Mouse (Mus musculus): Measurements from ENCODE around the gene Rmnd5b. TPM values are rescaled to one million over a fixed set of nuclear protein-coding genes. Genes with fewer than 3 reads are reported as not detected.
A peak's percentile ranks its signal among the peaks of the same experiment; 100 is the strongest.
"Not testable (repeated sequence)": the region's sequence is repeated elsewhere in the genome, so short reads cannot be mapped to it uniquely, and the experiment has no call there.

Rmnd5b gene
- polyA plus RNA-seq (2017; shearing (Covaris generic)) = 10 to 100 TPM; 35.7 to 40.3 (median 38.6) TPM

GRCm38 (mm10) chr11:51635525-51636322 lies at the start of gene Rmnd5b:
TSS of gene Rmnd5b (minus strand) at chr11:51635896.
- ATAC-seq = peak; percentile 81

GRCm38 (mm10) chr11:51681976-51682374 lies 46.3 kb upstream of the Rmnd5b start:
- ATAC-seq = no peak

- peak; percentile 86 for ATAC-seq
Observed at GRCm38 (mm10) chr11:51681324-51681975, 45.8 kb upstream of the Rmnd5b start.

- no peak for ATAC-seq
Observed at GRCm38 (mm10) chr11:51679466-51679865, 43.8 kb upstream of the Rmnd5b start.

- ATAC-seq = no peak
Observed at GRCm38 (mm10) chr11:51677737-51678418, 42.2 kb upstream of the Rmnd5b start.

GRCm38 (mm10) chr11:51675386-51675785 lies 39.7 kb upstream of the Rmnd5b start:
- no peak for ATAC-seq

GRCm38 (mm10) chr11:51673291-51673690 lies 37.6 kb upstream of the Rmnd5b start:
- ATAC-seq = no peak

GRCm38 (mm10) chr11:51671376-51671775 lies 35.7 kb upstream of the Rmnd5b start:
- ATAC-seq = no peak

GRCm38 (mm10) chr11:51670846-51671245 lies 35.1 kb upstream of the Rmnd5b start:
- ATAC-seq = no peak

GRCm38 (mm10) chr11:51664747-51665146 lies 29.1 kb upstream of the Rmnd5b start:
- not testable (repeated sequence) for ATAC-seq

GRCm38 (mm10) chr11:51662632-51663031 lies 26.9 kb upstream of the Rmnd5b start:
- no peak for ATAC-seq

- no peak for ATAC-seq
Observed at GRCm38 (mm10) chr11:51661867-51662365, 26.2 kb upstream of the Rmnd5b start.

GRCm38 (mm10) chr11:51658705-51659104 lies 23.0 kb upstream of the Rmnd5b start:
- no peak for ATAC-seq

- no peak for ATAC-seq
Observed at GRCm38 (mm10) chr11:51658291-51658690, 22.6 kb upstream of the Rmnd5b start.

- no peak for ATAC-seq
Observed at GRCm38 (mm10) chr11:51656798-51657521, 21.3 kb upstream of the Rmnd5b start.

- no peak for ATAC-seq
Observed at GRCm38 (mm10) chr11:51654891-51655290, 19.2 kb upstream of the Rmnd5b start.

GRCm38 (mm10) chr11:51653736-51654135 lies 18.0 kb upstream of the Rmnd5b start:
- ATAC-seq = no peak

- ATAC-seq = no peak
Observed at GRCm38 (mm10) chr11:51652889-51653418, 17.3 kb upstream of the Rmnd5b start.

GRCm38 (mm10) chr11:51650691-51651515 lies 15.2 kb upstream of the Rmnd5b start, which contains the start of the genes N4bp3 and D930048N14Rik:
TSS of gene N4bp3 (minus strand) at chr11:51650842.
TSS of gene D930048N14Rik (plus strand) at chr11:51650954.
- peak; percentile 81 for ATAC-seq

GRCm38 (mm10) chr11:51650261-51650660 lies 14.6 kb upstream of the Rmnd5b start:
- peak; percentile 17 for ATAC-seq

GRCm38 (mm10) chr11:51649889-51650199 lies 14.1 kb upstream of the Rmnd5b start:
- ATAC-seq = peak; percentile 39

Data from inflammation-experienced regulatory T-cells, adult 6 months (primary cell).